Mouse (Mus musculus): ENCODE data around the gene C1qtnf4.

Gene C1qtnf4

GRCm38 (mm10) chr2:90932273-90932672 is 46.6 kb downstream of the C1qtnf4 start:
- DNase-seq (ENCODE audit: low spot score), result no peak

GRCm38 (mm10) chr2:90938362-90938761 is 52.7 kb downstream of the C1qtnf4 start:
- DNase-seq (ENCODE audit: low spot score), result no peak

GRCm38 (mm10) chr2:90939750-90940149 is 54.1 kb downstream of the C1qtnf4 start:
- peak; percentile 15 for DNase-seq (ENCODE audit: low spot score)

All from urinary bladder, postnatal 14 days (tissue).